Mouse (Mus musculus): ENCODE measurements at regions not wholly inside any gene's neighbourhood (a gene's known extent, or its start where the extent isn't known, plus 50 kb on each side); places are given as distances from the start of the nearest gene placed in this dataset.
"Not testable (repeated sequence)": the region's sequence is repeated elsewhere in the genome, so short reads cannot be mapped to it uniquely, and the experiment has no call there.

- DNase-seq: not testable (repeated sequence)
Measured at GRCm38 (mm10) chr12:113597163-113597562, 53.5 kb downstream of the Adam6a start.

- peak; percentile 51 for DNase-seq
Measured at GRCm38 (mm10) chr12:113610924-113611323, 67.2 kb downstream of the Adam6a start.

- DNase-seq: not testable (repeated sequence)
Measured at GRCm38 (mm10) chr12:113625221-113625620, 81.5 kb downstream of the Adam6a start.

- not testable (repeated sequence) for DNase-seq
Measured at GRCm38 (mm10) chr12:113630803-113631202, 87.1 kb downstream of the Adam6a start.
